Mouse (Mus musculus) midbrain, embryonic 11.5 days (tissue): ENCODE data around the gene Zfp281. TPM values are rescaled to one million over a fixed set of nuclear protein-coding genes. Genes with fewer than 3 reads are reported as not detected.

Source experiments
- ATAC-seq: fragments of 200-750 bp; cut with Nextera tagmentation; 2 replicates; pipeline ENCODE4 v1.8.0; 2017; ENCODE audit warnings: moderate TSS enrichment, moderate library complexity; ENCODE audit not compliant: low FRiP score
- DNase-seq: peaks from one replicate; pipeline ENCODE4 v3.0.0; 2015; ENCODE audit warnings: low spot score; ENCODE audit errors: missing footprints
- H3K27ac ChIP-seq: fragments of 300-500 bp; sonication (generic); 2 replicates; pipeline ENCODE4 v1.5.1; 2014; ENCODE audit warnings: low read depth, low read length
- H3K27me3 ChIP-seq: fragments of 300-500 bp; sonication (generic); 2 replicates; pipeline ENCODE4 v1.6.1; 2014; ENCODE audit warnings: mild to moderate bottlenecking, low read length, moderate library complexity, mixed read lengths; ENCODE audit not compliant: control insufficient read depth, insufficient read depth
- H3K36me3 ChIP-seq: fragments of 300-500 bp; sonication (generic); 2 replicates; pipeline ENCODE4 v1.6.1; 2014; ENCODE audit warnings: mild to moderate bottlenecking, low read length, moderate library complexity, mixed read lengths; ENCODE audit not compliant: control insufficient read depth, insufficient read depth
- H3K4me1 ChIP-seq: fragments of 300-500 bp; sonication (generic); 2 replicates; pipeline ENCODE4 v1.6.1; 2014; ENCODE audit warnings: low read length; ENCODE audit not compliant: control insufficient read depth, insufficient read depth
- H3K4me2 ChIP-seq: fragments of 300-500 bp; sonication (generic); 2 replicates; pipeline ENCODE4 v1.6.1; 2014; ENCODE audit warnings: mild to moderate bottlenecking, moderate library complexity
- H3K4me3 ChIP-seq: fragments of 300-500 bp; sonication (generic); 2 replicates; pipeline ENCODE4 v1.5.1; 2014; ENCODE audit warnings: low read depth, low read length
- H3K9ac ChIP-seq: fragments of 300-500 bp; sonication (generic); 2 replicates; pipeline ENCODE4 v1.6.1; 2014; ENCODE audit warnings: low read length
- H3K9me3 ChIP-seq: fragments of 300-500 bp; sonication (generic); 2 replicates; pipeline ENCODE4 v1.6.1; 2016; ENCODE audit warnings: low read length; ENCODE audit not compliant: control insufficient read depth
- WGBS: fragments of 180-500 bp; shearing (Covaris S2); extraction: QIAGEN DNeasy Blood & Tissue Kit; methylation state at CpG from one replicate; pipeline ENCODE4 v1.1.7; 2014; 5-methylcytosine and 5-hydroxymethylcytosine counted together
- polyA plus RNA-seq: library from polyadenylated mRNA; unstranded; fragments of >200 nt; fragmentation: Nextera tagmentation; extraction: Ambion mirVana; gene quantifications from 2 replicates; pipeline ENCODE4 v1.2.1, GENCODE M21; 2014

Gene Zfp281
- 40.5 and 42.1 TPM in 2 replicates for polyA plus RNA-seq

GRCm38 (mm10) chr1:136624146-136625018, at the start of gene Zfp281:
TSS of gene Zfp281 (plus strand) at chr1:136624901.
- no peaks in the 10 kb centered on the region for H3K27me3 ChIP-seq
- DNase-seq (peak; percentile 100), ATAC-seq (peak; percentile 99)
- H3K36me3 ChIP-seq: peaks cover 9% of the 10 kb centered on the region; the same call in 1 of the 2 replicates
- peaks cover 23% of the 10 kb centered on the region for H3K4me1 ChIP-seq
- peak within 1 kb of the TSS; percentile 91 for H3K4me3 ChIP-seq
- 3% methylated on average over 45 of the region's 45 CpGs for WGBS
- no peaks in the 10 kb centered on the region for H3K9me3 ChIP-seq
- H3K4me2 ChIP-seq: peak within 1 kb of the TSS; percentile 78
- peak within 1 kb of the TSS; percentile 74 for H3K27ac ChIP-seq
- peak within 1 kb of the TSS; percentile 96 for H3K9ac ChIP-seq

- Histone ChIP-seq H3K4me3 (no peak overlapping the region), H3K9ac (no peak overlapping the region), H3K36me3 (no peaks in the 10 kb centered on the region), H3K9me3 (no peaks in the 10 kb centered on the region), H3K27me3 (no peaks in the 10 kb centered on the region), H3K4me1 (peaks cover 3% of the 10 kb centered on the region; the same call in 1 of the 2 replicates), H3K4me2 (no peak overlapping the region), H3K27ac (no peak overlapping the region)
- DNase-seq (no peak), ATAC-seq (no peak)
- WGBS: 37% methylated on average over 16 of the region's 16 CpGs
Measured at GRCm38 (mm10) chr1:136577890-136578663, 46.6 kb upstream of the Zfp281 start.

- peaks cover 3% of the 10 kb centered on the region; the same call in 1 of the 2 replicates for H3K4me1 ChIP-seq
- H3K27me3 ChIP-seq: no peaks in the 10 kb centered on the region
- no peak overlapping the region for H3K4me3 ChIP-seq
- WGBS: 80% methylated on average over 14 of the region's 14 CpGs
- H3K9me3 ChIP-seq: no peaks in the 10 kb centered on the region
- DNase-seq: no peak
- H3K4me2 ChIP-seq: no peak overlapping the region
- no peak for ATAC-seq
- no peaks in the 10 kb centered on the region for H3K36me3 ChIP-seq
- H3K9ac ChIP-seq: no peak overlapping the region
- no peak overlapping the region for H3K27ac ChIP-seq
Measured at GRCm38 (mm10) chr1:136579360-136579759, 45.3 kb upstream of the Zfp281 start.

GRCm38 (mm10) chr1:136580266-136580665, 44.4 kb upstream of the Zfp281 start:
- Histone ChIP-seq H3K4me1 (peaks cover 3% of the 10 kb centered on the region; the same call in 1 of the 2 replicates), H3K36me3 (no peaks in the 10 kb centered on the region), H3K4me2 (no peak overlapping the region), H3K4me3 (no peak overlapping the region), H3K27me3 (no peaks in the 10 kb centered on the region), H3K9ac (no peak overlapping the region), H3K27ac (no peak overlapping the region), H3K9me3 (no peaks in the 10 kb centered on the region)
- no peak for DNase-seq
- WGBS: 90% methylated on average over 8 of the region's 8 CpGs
- ATAC-seq: no peak

GRCm38 (mm10) chr1:136581841-136582240, 42.9 kb upstream of the Zfp281 start:
- no peaks in the 10 kb centered on the region for H3K27me3 ChIP-seq
- H3K9ac ChIP-seq: no peak overlapping the region
- no peak overlapping the region for H3K27ac ChIP-seq
- H3K4me3 ChIP-seq: no peak overlapping the region
- no peak overlapping the region for H3K4me2 ChIP-seq
- WGBS: 89% methylated on average over 8 of the region's 8 CpGs
- ATAC-seq (no peak), DNase-seq (no peak)
- no peaks in the 10 kb centered on the region for H3K9me3 ChIP-seq
- H3K36me3 ChIP-seq: no peaks in the 10 kb centered on the region
- H3K4me1 ChIP-seq: peaks cover 3% of the 10 kb centered on the region; the same call in 1 of the 2 replicates

GRCm38 (mm10) chr1:136587761-136588405, 36.8 kb upstream of the Zfp281 start:
- no peak for ATAC-seq
- Histone ChIP-seq H3K4me2 (no peak overlapping the region), H3K4me3 (no peak overlapping the region), H3K36me3 (no peaks in the 10 kb centered on the region), H3K9me3 (no peaks in the 10 kb centered on the region), H3K9ac (no peak overlapping the region), H3K27ac (no peak overlapping the region), H3K4me1 (no peaks in the 10 kb centered on the region), H3K27me3 (no peaks in the 10 kb centered on the region)
- WGBS: 80% methylated on average over 13 of the region's 13 CpGs
- DNase-seq: no peak

GRCm38 (mm10) chr1:136588908-136589307, 35.8 kb upstream of the Zfp281 start:
- no peaks in the 10 kb centered on the region for H3K27me3 ChIP-seq
- no peak overlapping the region for H3K9ac ChIP-seq
- no peaks in the 10 kb centered on the region for H3K9me3 ChIP-seq
- DNase-seq: peak; percentile 88
- H3K4me1 ChIP-seq: no peaks in the 10 kb centered on the region
- peak overlapping the region; percentile 36 for H3K4me2 ChIP-seq
- no peak overlapping the region for H3K27ac ChIP-seq
- peak; percentile 68; the same call in 1 of the 2 replicates for ATAC-seq
- no peaks in the 10 kb centered on the region for H3K36me3 ChIP-seq
- 11% methylated on average over 9 of the region's 9 CpGs for WGBS
- no peak overlapping the region for H3K4me3 ChIP-seq

GRCm38 (mm10) chr1:136592741-136593140, 32.0 kb upstream of the Zfp281 start:
- H3K4me1 ChIP-seq: no peaks in the 10 kb centered on the region
- WGBS: 96% methylated on average over 2 of the region's 2 CpGs
- H3K9me3 ChIP-seq: no peaks in the 10 kb centered on the region
- H3K4me2 ChIP-seq: no peak overlapping the region
- H3K36me3 ChIP-seq: no peaks in the 10 kb centered on the region
- DNase-seq: no peak
- H3K9ac ChIP-seq: no peak overlapping the region
- H3K27me3 ChIP-seq: no peaks in the 10 kb centered on the region
- H3K4me3 ChIP-seq: no peak overlapping the region
- no peak for ATAC-seq
- H3K27ac ChIP-seq: no peak overlapping the region
